Mouse (Mus musculus) central nervous system, embryonic 14 days (tissue): Measurements from ENCODE around the gene Egfl8. TPM values are rescaled to one million over a fixed set of nuclear protein-coding genes. Genes with fewer than 3 reads are reported as not detected.

ENCODE experiments used
- polyA plus RNA-seq: library from polyadenylated mRNA; depleted of rRNA; stranded (reverse); fragments of >200 nt; gene quantifications from 2 replicates; pipeline ENCODE4 v1.2.3, GENCODE M21; 2012; rRNA removed

Egfl8 gene
- 9.5 and 13.6 TPM in 2 replicates for polyA plus RNA-seq

GRCm38 (mm10) chr17:34615871-34616270 is at the start of gene Egfl8:
Gene Egfl8 (minus strand): TSS chr17:34615971.

DNA sequence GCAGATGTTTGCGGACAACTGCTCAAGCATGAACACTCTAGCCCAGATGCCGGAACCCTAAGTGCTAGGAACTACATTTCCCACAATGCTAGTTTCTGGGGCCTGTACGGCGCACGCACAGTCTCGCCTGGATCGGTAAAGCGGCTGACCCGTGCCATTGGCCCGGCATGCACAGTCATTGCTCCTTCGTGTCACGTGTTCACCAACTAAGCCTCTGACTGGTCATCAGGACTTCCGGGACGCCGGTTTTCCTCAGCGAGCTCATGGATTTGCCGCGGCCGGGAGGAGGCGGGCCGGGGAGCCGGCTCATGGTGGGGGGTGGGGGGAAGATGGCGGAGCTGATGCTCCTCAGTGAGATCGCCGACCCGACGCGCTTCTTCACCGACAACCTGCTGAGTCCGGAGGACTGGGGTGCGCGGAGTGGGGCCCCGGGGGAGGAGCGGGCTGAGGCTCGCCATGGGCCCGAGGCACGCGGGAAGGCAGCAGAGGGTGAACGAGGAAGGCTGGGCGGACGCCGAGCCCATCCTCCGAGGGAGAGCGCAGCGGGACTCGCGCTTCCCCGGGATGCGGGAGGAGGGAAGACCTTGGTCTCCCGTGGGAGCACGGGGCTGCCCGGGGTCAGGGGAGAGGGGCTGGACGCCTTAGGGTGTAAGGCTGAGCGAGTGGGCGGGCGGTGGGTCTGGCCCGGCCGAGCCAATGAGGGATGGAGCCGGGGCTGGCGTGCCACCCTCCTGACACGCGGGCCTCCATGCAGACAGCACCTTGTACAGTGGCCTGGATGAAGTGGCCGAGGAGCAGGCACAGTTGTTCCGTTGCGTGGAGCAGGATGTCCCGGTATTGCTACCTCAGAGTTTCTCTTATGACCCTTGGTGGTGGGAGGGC is 31.4 kb upstream of the Egfl8 start, which contains the start of gene Atf6b:
Gene Atf6b, plus strand, starts transcription at position 241 of the 882 bp plus-strand sequence.

GRCm38 (mm10) chr17:34644608-34645007 is 28.8 kb upstream of the Egfl8 start, which contains the start of gene Fkbpl:
Gene Fkbpl (plus strand): TSS chr17:34644764.

DNA sequence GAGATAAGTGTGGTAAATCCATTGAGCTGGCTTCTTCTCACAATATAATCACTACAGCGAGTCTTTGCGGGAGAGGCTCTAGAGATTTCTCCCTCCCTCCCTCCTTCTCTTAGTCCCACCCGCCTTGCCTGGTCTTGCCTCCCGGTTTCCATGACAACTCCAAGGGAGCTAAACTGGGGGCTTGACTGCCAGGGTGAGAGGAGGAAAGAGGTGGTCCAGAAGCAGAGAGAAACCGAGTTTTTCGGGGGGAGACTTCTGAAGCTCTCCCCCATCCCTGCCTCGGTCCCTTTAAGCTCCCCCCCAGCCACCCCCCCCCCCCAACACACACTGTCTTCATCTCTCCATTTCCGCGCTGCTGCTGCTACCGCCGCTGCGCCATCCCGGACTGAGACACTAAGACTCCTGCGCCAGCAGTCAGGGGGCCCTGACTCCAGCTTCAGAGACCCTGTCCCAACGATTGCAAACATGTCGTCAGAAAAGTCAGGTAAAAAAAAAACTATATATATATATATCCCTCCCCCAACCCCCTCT is 13.5 kb upstream of the Egfl8 start, which contains the start of gene Prrt1:
Gene Prrt1, plus strand, starts transcription at position 313 of the 531 bp plus-strand sequence.

GRCm38 (mm10) chr17:34627943-34628643 is 12.3 kb upstream of the Egfl8 start, which contains the start of gene Ppt2:
Gene Ppt2 (minus strand): TSS chr17:34628510.

DNA sequence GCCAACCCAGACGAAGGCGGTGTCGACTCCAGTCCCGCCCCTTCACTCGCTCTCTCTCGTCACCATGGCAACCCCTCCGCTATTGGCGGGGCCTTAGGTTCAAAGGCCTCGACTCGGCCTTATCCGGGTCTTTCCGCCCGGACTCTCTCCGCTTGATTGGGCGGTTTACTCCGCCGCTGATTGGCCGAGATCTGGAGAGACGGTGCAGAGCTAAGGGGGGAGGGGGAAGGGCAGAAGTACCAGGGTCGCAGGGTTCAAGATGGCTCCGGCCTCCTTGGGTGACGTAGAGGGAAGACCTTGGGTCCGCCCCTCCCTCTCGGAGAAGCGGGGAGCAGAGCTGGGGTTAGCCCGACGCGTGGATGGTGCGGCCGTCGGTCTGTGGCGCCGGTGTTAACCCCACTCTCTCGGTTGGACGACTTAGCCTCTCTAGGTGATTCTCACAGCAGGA is 11.7 kb downstream of the Egfl8 start, which contains the start of gene Agpat1:
Gene Agpat1, plus strand, starts transcription at position 202 of the 448 bp plus-strand sequence.

GRCm38 (mm10) chr17:34603375-34604060 is 12.3 kb downstream of the Egfl8 start, which contains the start of gene Rnf5:
Gene Rnf5 (minus strand): TSS chr17:34603690.

GRCm38 (mm10) chr17:34597566-34598095 is 18.1 kb downstream of the Egfl8 start, which contains the start of gene Ager:
Gene Ager (plus strand): TSS chr17:34597862.

GRCm38 (mm10) chr17:34591029-34591993 is 24.5 kb downstream of the Egfl8 start, which contains the start of gene Pbx2:
Gene Pbx2 (plus strand): TSS chr17:34591266.

GRCm38 (mm10) chr17:34589681-34590101 is 26.1 kb downstream of the Egfl8 start, which contains the start of gene Gpsm3:
Gene Gpsm3 (plus strand): TSS chr17:34589806.

GRCm38 (mm10) chr17:34564003-34564421 is 51.8 kb downstream of the Egfl8 start, which contains the start of gene Notch4:
Gene Notch4 (plus strand): TSS chr17:34564268.

Other genes starting within 250 kb of the Egfl8 start
- not detected in 2 replicates for gene Btnl1, start 238.8 kb downstream of the Egfl8 start, polyA plus RNA-seq
- 10.5 and 11.5 TPM in 2 replicates for gene BC051142, start 217.2 kb downstream of the Egfl8 start, polyA plus RNA-seq
- gene Btnl4, start 138.7 kb downstream of the Egfl8 start, polyA plus RNA-seq, result not detected in 2 replicates
- gene Btnl6, start 98.6 kb downstream of the Egfl8 start, polyA plus RNA-seq, result not detected in 2 replicates
- 11.9 and 13.3 TPM in 2 replicates for gene Notch4, start 51.7 kb downstream of the Egfl8 start, polyA plus RNA-seq
- gene Gpsm3, start 26.2 kb downstream of the Egfl8 start, polyA plus RNA-seq, result 3.4 and 4.3 TPM in 2 replicates
- 104 and 106 TPM in 2 replicates for gene Pbx2, start 24.7 kb downstream of the Egfl8 start, polyA plus RNA-seq
- gene Ager, start 18.1 kb downstream of the Egfl8 start, polyA plus RNA-seq, result 8.7 and 9.9 TPM in 2 replicates
- gene Rnf5, start 12.3 kb downstream of the Egfl8 start, polyA plus RNA-seq, result 226 and 258 TPM in 2 replicates
- gene Agpat1, start 11.7 kb downstream of the Egfl8 start, polyA plus RNA-seq, result 172 and 183 TPM in 2 replicates
- 25.5 and 27.9 TPM in 2 replicates for gene Ppt2, start 12.5 kb upstream of the Egfl8 start, polyA plus RNA-seq
- 44.9 and 49.4 TPM in 2 replicates for gene Prrt1, start 13.6 kb upstream of the Egfl8 start, polyA plus RNA-seq
- 5.3 and 5.5 TPM in 2 replicates for gene Fkbpl, start 28.8 kb upstream of the Egfl8 start, polyA plus RNA-seq
- 107 and 109 TPM in 2 replicates for gene Atf6b, start 31.2 kb upstream of the Egfl8 start, polyA plus RNA-seq
- 0.34 and 0.75 TPM in 2 replicates for gene Tnxb, start 54.6 kb upstream of the Egfl8 start, polyA plus RNA-seq
- 0.23 and 0.74 TPM in 2 replicates for gene C4b, start 127.9 kb upstream of the Egfl8 start, polyA plus RNA-seq
- 0.04 TPM in 1 of 2 replicates, not detected in the other for gene Cyp21a1, start 188.6 kb upstream of the Egfl8 start, polyA plus RNA-seq
- gene Stk19, start 221.0 kb upstream of the Egfl8 start, polyA plus RNA-seq, result 68.6 and 70.2 TPM in 2 replicates
- 84.5 and 86.1 TPM in 2 replicates for gene Dxo, start 221.0 kb upstream of the Egfl8 start, polyA plus RNA-seq
- 102 and 104 TPM in 2 replicates for gene Skiv2l, start 234.2 kb upstream of the Egfl8 start, polyA plus RNA-seq
- gene Nelfe, start 234.4 kb upstream of the Egfl8 start, polyA plus RNA-seq, result 74.4 and 75.2 TPM in 2 replicates
- 1.2 and 2.4 TPM in 2 replicates for gene Cfb, start 246.5 kb upstream of the Egfl8 start, polyA plus RNA-seq